Mouse (Mus musculus): ENCODE results near the gene Efna5.

The Efna5 gene

DNA sequence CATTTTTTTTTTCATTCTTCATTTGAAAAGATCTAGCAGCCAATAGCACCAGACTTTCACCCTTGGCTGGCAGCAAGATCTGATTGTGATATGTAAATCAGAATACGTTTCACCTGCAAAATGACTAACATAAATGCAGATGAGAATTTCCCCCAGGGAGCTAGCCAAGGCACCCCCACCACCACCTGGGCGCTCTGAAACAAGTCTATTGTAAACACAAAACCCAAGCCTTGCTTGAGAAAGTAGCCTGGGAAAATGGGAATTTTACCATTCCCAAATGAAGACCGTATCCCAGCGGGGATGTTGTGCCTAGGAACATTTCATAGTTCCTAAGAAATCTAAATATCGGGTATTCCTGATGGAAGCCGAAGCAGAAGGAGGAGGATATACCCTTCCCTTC is 92.3 kb downstream of the Efna5 start:
- DNase-seq (ENCODE audit: low spot score in 2 of 2), result no peak

DNA sequence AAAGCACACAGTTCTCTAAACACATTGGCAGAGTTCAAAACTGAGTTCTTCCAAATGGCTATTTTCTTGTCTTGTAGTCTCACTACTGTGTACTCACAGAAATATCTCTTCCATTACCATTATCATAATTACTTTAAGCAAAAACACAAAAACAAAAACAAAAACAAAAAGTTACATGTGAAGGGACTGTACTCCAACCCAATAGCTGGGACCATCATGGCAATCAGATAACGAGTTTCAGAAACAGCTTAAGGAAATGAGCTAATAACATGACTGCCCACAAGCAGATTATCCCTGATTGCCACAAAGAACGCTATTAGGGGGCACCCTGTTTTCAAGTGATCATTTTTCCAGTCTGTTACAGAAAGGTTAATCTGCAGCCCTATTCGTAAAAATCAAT is 93.3 kb downstream of the Efna5 start:
- no peak for DNase-seq (ENCODE audit: low spot score in 2 of 2)

DNA sequence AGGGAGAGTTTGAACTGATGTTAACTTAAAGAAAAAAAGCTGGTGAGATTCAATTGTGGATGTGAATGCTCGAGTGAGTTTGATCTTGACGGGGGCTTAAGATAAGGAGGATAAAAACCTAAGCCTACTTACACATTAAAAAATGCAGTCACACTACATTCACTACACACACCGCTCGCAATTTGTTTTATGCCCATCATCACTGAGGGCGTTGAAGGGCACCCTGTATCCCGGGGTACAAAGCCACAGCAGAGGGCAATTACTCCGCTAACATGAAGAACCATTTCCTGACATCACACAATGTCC is 94.6 kb downstream of the Efna5 start:
- no peak for DNase-seq (ENCODE audit: low spot score in 2 of 2)

- no peak for DNase-seq (ENCODE audit: low spot score in 2 of 2)
Observed at GRCm38 (mm10) chr17:62785781-62786601, 95.1 kb downstream of the Efna5 start.

DNA sequence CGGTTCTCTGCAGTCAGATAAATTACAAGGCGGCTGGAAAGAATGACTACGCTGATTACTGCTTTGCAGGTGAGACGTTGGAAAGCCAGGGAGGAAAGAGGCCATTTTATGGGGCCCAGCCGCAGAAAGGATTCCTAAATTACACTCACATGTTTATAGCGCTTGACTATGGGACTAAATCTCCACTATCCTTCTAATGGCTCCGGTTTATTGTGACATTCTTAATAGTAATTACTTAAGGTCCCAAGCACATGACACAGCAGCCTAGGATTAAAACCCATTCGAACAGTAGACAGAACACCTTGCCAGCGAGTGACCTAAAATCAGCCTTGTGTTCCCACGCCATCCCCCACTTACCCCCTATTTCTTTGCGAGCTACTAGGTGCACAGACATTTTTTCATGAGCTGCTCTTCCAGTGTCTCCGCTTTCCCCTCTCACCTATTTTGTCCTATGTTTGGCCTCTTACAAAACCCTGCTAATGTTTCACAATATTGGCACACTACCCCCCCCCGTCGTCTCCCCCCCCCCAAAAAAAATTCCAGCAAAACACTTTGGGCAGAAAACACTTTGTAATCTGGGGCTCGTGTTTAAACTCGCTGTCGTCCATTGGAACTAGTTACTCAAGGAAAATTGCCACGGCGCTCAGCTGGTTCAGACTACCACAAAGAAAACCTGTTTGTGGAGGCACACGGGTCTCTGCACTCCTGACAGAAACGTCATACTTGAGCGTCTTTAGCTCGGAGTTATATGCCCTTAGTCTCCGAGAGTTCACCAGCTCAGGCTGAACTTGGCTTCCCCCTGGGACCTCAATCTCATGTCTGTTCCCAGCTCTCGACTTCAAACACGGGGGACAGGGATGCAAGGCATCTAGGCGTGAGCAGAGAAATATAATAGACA is 96.6 kb downstream of the Efna5 start:
- DNase-seq (ENCODE audit: low spot score in 2 of 2), result no peak

- DNase-seq (ENCODE audit: low spot score in 2 of 2), result peak; percentile 61 to 82
Observed at GRCm38 (mm10) chr17:62783524-62784273, 97.4 kb downstream of the Efna5 start.

GRCm38 (mm10) chr17:62782826-62783404 is 98.2 kb downstream of the Efna5 start:
- no peak for DNase-seq (ENCODE audit: low spot score in 2 of 2)

GRCm38 (mm10) chr17:62781120-62781519 is 100.0 kb downstream of the Efna5 start:
- DNase-seq (ENCODE audit: low spot score in 2 of 2), result peak; percentile 28 to 45

DNA sequence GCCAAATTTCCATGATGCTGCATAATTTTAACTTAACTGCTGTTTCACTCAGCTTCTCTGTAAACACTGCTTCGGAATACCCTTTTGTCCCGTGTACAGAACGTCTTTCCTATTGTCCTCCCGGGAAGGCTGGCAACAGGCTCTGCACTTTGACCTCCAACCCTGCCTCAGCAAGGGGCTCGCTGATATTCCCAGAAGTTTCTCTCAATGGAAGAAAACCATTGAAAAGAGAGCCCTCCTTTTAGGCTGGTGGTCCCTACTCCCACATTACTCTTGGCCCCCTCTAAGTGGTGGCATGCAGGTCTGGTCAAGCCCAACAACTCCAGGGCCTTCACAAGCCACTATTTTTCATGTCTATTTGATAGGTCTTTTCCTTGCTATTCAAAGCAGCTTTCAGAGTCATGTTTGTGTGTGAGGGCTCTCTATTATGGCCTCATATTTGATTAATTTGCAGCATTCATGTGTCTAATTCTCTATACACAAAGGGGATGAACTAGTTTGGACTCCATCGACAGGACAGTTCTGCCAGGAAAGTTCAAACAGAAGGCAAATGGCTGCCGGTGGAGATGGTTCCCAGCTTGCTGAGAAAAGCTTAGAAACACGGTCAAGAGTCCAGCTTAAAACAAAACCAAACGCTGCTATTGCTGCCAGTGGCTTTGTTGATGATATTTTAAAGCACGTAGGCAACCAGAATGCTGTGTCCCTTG is 103.1 kb downstream of the Efna5 start:
- no peak for DNase-seq (ENCODE audit: low spot score in 2 of 2)

DNA sequence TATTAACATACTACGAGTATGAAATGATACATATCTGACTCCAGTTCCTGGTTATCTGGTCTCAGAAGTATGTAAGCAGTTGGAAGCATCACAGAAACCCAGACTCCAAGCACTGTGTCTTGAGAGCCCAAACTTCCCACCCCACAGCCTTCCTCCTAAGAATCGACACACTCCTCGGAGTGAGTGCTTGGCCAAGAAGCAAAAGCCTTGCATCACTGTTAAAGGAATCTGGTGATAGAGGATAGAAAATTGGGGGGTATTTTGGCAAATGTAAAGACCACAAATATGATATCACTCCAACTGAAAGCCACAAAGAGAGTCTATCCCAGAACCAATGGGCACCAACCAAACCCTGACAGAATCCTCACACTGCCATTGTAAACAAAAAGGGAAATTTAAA is 104.4 kb downstream of the Efna5 start:
- no peak for DNase-seq (ENCODE audit: low spot score in 2 of 2)

- no peak for DNase-seq (ENCODE audit: low spot score in 2 of 2)
Observed at GRCm38 (mm10) chr17:62775976-62776375, 105.1 kb downstream of the Efna5 start.

- no peak for DNase-seq (ENCODE audit: low spot score in 2 of 2)
Observed at GRCm38 (mm10) chr17:62775401-62775800, 105.7 kb downstream of the Efna5 start.

- DNase-seq (ENCODE audit: low spot score in 2 of 2), result no peak
Observed at GRCm38 (mm10) chr17:62774749-62775148, 106.4 kb downstream of the Efna5 start.

DNA sequence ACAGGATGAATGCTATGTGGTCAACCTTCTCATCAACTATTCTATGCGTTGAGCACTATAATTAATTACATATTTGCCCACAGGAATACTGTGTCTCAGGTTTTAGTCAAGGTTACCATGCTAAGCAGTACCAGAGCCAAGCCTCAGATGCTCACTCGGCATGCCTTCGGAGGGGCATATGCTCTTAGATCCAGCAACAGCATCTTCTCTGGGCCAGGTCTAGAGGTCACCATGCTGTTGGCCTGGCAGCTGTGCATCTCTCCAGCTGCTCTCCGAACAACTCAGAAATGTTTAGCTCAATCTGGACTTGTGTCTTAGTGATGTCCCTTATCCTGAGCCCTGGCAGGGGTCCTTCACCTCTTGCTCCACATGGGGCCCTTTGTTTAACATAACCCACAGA is 114.4 kb downstream of the Efna5 start:
- no peak for DNase-seq (ENCODE audit: low spot score in 2 of 2)

- no peak for DNase-seq (ENCODE audit: low spot score in 2 of 2)
Observed at GRCm38 (mm10) chr17:62765165-62765564, 116.0 kb downstream of the Efna5 start.

- no peak for DNase-seq (ENCODE audit: low spot score in 2 of 2)
Observed at GRCm38 (mm10) chr17:62756951-62757350, 124.2 kb downstream of the Efna5 start.

DNA sequence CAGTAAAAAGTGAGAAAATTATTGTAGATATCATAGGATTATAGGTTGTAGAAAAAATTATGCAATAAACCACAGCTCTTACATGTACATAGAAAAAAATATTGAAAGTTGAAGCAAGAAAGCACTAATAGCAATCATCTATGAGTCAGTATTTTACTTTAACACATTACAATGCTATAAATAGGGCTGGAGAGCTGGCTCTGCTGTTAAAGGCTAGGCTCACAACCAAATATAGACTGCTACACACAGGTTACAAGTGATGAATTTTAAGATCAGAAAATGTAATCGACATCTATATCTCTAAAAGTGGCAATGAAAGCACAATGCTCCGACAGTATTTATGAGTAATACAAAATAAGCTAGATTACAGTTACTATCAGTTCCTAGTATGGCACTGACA is 125.5 kb downstream of the Efna5 start:
- no peak for DNase-seq (ENCODE audit: low spot score in 2 of 2)

DNA sequence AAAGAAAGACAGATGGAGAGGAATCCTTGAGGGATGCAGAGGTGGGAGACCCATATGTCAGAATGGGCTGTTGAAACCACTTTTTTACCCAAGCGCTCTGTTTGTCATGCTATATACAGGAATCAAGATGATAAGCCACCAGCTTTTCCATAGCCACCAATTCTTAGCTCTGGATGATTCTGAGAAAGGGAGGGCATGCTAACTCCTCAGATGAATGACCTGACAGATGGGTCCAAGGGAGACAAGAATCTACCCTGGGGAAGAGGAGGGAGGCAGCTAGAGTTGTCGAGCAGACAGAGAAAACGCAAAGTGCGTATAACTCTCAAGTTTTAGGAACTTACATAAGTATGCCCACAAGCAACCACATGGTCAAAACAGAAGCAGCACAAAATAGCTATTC is 126.5 kb downstream of the Efna5 start:
- no peak for DNase-seq (ENCODE audit: low spot score in 2 of 2)

- no peak for DNase-seq (ENCODE audit: low spot score in 2 of 2)
Observed at GRCm38 (mm10) chr17:62752381-62752889, 128.7 kb downstream of the Efna5 start.

DNA sequence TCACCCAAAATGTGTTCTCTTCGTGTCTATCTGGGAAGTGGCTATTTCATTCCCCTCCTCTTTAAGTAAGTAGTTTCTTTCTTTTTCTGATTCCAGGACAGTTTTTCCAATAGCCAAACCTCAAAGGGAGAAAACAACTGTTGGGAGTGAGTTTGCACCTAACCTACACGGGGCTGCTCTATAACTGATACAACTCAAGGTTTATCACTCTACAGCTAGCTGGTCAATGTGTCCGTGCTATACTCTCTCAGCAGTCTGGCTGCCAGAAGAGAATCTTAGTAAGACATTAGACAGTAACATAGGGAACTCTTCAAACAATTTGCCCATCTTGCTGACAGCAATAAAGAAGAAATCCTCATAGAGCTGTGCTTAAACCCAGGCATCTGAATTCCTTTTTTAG is 130.5 kb downstream of the Efna5 start:
- no peak for DNase-seq (ENCODE audit: low spot score in 2 of 2)

All from thymus, postnatal 10 days (tissue).